Mouse (Mus musculus) adrenal gland, postnatal 36 days (tissue): Measurements from ENCODE around the gene 1700092M07Rik. TPM values are rescaled to one million over a fixed set of nuclear protein-coding genes. Genes with fewer than 3 reads are reported as not detected.

Source experiments
- microRNA-seq: library from miRNA; unstranded; fragments of <30 nt; microRNA quantifications from one replicate; pipeline ENCODE4 v1.2.0, GENCODE M21; 2021
- total RNA-seq, 2 experiments: library from RNA; stranded (reverse); gene quantifications; 2 replicates each; pipeline ENCODE4 v1.2.3; 2021

1700092M07Rik gene
- total RNA-seq, 2 experiments from 2014 or later = 0.82 to 1.0 TPM

Small RNA genes within 50 kb of the gene (microRNA-seq; reads per million reads assigned to microRNA genes)
- not detected for gene Mir6992

Other genes with a start within 250 kb of the 1700092M07Rik start
- under 1 TPM in 1 of 2 experiments, not detected in 1; 0.36 TPM for gene Slc22a8, start 149.5 kb upstream of the 1700092M07Rik start, total RNA-seq
- not detected for gene Slc22a6, start 122.7 kb upstream of the 1700092M07Rik start, total RNA-seq
- gene Chrm1, start 76.9 kb upstream of the 1700092M07Rik start, total RNA-seq = 1 to 10 TPM; 1.3 TPM
- 100 to 1,000 TPM; 354 to 445 TPM for gene Slc3a2, start 17.3 kb upstream of the 1700092M07Rik start, total RNA-seq
- 10 to 100 TPM; 52.3 to 71.2 TPM for gene Wdr74, start 4.9 kb upstream of the 1700092M07Rik start, total RNA-seq
- 10 to 100 TPM; 83.6 to 92.9 TPM for gene Stx5a, start 695 bp downstream of the 1700092M07Rik start, total RNA-seq
- 100 to 1,000 TPM in 1 of 2 experiments, 10 to 100 TPM in 1; 94.7 to 144 TPM for gene Nxf1, start 16.4 kb downstream of the 1700092M07Rik start, total RNA-seq
- gene Tmem223, start 30.3 kb downstream of the 1700092M07Rik start, total RNA-seq = 100 to 1,000 TPM; 113 to 127 TPM
- gene Tmem179b, start 33.7 kb downstream of the 1700092M07Rik start, total RNA-seq = 10 to 100 TPM; 44.8 to 69.2 TPM
- gene Taf6l, start 45.7 kb downstream of the 1700092M07Rik start, total RNA-seq = 10 to 100 TPM; 11.2 to 16.7 TPM
- gene Polr2g, start 57.9 kb downstream of the 1700092M07Rik start, total RNA-seq = 10 to 100 TPM; 90.5 to 98.5 TPM
- gene Zbtb3, start 61.8 kb downstream of the 1700092M07Rik start, total RNA-seq = 1 to 10 TPM; 2.0 to 2.9 TPM
- 10 to 100 TPM; 31.7 to 32.2 TPM for gene Ttc9c, start 78.6 kb downstream of the 1700092M07Rik start, total RNA-seq
- gene Hnrnpul2, start 79.3 kb downstream of the 1700092M07Rik start, total RNA-seq = 10 to 100 TPM; 61.8 to 67.6 TPM
- gene AC129217.1, start 89.1 kb downstream of the 1700092M07Rik start, total RNA-seq = 1 to 10 TPM in 1 of 2 experiments, not detected in 1; 1.7 TPM
- 100 to 1,000 TPM; 132 to 176 TPM for gene Bscl2, start 96.7 kb downstream of the 1700092M07Rik start, total RNA-seq
- gene Gng3, start 98.5 kb downstream of the 1700092M07Rik start, total RNA-seq = 1 to 10 TPM; 5.2 to 5.4 TPM
- gene Lrrn4cl, start 110.0 kb downstream of the 1700092M07Rik start, total RNA-seq = 1 to 10 TPM; 4.2 to 4.5 TPM
- gene Ubxn1, start 130.8 kb downstream of the 1700092M07Rik start, total RNA-seq = 100 to 1,000 TPM; 177 to 218 TPM
- gene Uqcc3, start 140.2 kb downstream of the 1700092M07Rik start, total RNA-seq = 10 to 100 TPM; 49.9 to 79.8 TPM
- gene Lbhd1, start 143.0 kb downstream of the 1700092M07Rik start, total RNA-seq = 10 to 100 TPM in 1 of 2 experiments, 1 to 10 TPM in 1; 5.3 to 17.6 TPM
- not detected for gene Gm49403, start 143.2 kb downstream of the 1700092M07Rik start, total RNA-seq
- gene 1810009A15Rik, start 148.1 kb downstream of the 1700092M07Rik start, total RNA-seq = 10 to 100 TPM; 49.6 to 50.3 TPM
- gene Gm49416, start 148.2 kb downstream of the 1700092M07Rik start, total RNA-seq = 1 to 10 TPM; 1.0 to 4.2 TPM
- 10 to 100 TPM; 23.7 to 25.8 TPM for gene Ints5, start 152.3 kb downstream of the 1700092M07Rik start, total RNA-seq
- 100 to 1,000 TPM; 190 to 201 TPM for gene Ganab, start 157.4 kb downstream of the 1700092M07Rik start, total RNA-seq
- 10 to 100 TPM; 56.3 to 66.1 TPM for gene B3gat3, start 179.7 kb downstream of the 1700092M07Rik start, total RNA-seq
- gene Rom1, start 188.6 kb downstream of the 1700092M07Rik start, total RNA-seq = 10 to 100 TPM; 38.7 to 61.5 TPM
- gene Eml3, start 188.8 kb downstream of the 1700092M07Rik start, total RNA-seq = 10 to 100 TPM; 46.9 to 59.1 TPM
- gene Mta2, start 201.2 kb downstream of the 1700092M07Rik start, total RNA-seq = 10 to 100 TPM; 88.0 to 88.6 TPM
- 10 to 100 TPM; 20.7 to 24.4 TPM for gene Tut1, start 213.1 kb downstream of the 1700092M07Rik start, total RNA-seq
- 100 to 1,000 TPM; 331 to 363 TPM for gene Eef1g, start 226.3 kb downstream of the 1700092M07Rik start, total RNA-seq
- 100 to 1,000 TPM; 114 to 197 TPM for gene Ahnak, start 248.6 kb downstream of the 1700092M07Rik start, total RNA-seq